Mouse (Mus musculus) common myeloid progenitor, adult 5-6 weeks (primary cell): Measurements from ENCODE around the gene Mavs. TPM values are rescaled to one million over a fixed set of nuclear protein-coding genes. Genes with fewer than 3 reads are reported as not detected.
"Not testable (repeated sequence)": the region's sequence is repeated elsewhere in the genome, so short reads cannot be mapped to it uniquely, and the experiment has no call there.

Source experiments
- ATAC-seq: replicated peaks from 2 replicates; pipeline ENCODE4 v1.8.0; 2016; ENCODE audit warnings: low read depth, mild to moderate bottlenecking, moderate TSS enrichment, inconsistent platforms; ENCODE audit not compliant: poor library complexity, severe bottlenecking
- total RNA-seq: library from RNA; stranded (forward); fragments of 200-1000, 187-1606 nt; gene quantifications from 2 replicates; pipeline ENCODE4 v1.2.3, GENCODE M21; 2017

Mavs gene
- total RNA-seq, 1 experiment from 2014 or later, result 15.8 TPM

- ATAC-seq, result peak; percentile 85
These were observed 23.7 kb upstream of the Mavs start for GRCm38 (mm10) chr2:131209969-131210792.

GRCm38 (mm10) chr2:131211026-131211615, 22.7 kb upstream of the Mavs start:
- no peak for ATAC-seq

GRCm38 (mm10) chr2:131213773-131214172, 20.1 kb upstream of the Mavs start:
- no peak for ATAC-seq

GRCm38 (mm10) chr2:131215941-131216858, 17.7 kb upstream of the Mavs start:
- no peak for ATAC-seq

- ATAC-seq, result no peak
These were observed 13.8 kb upstream of the Mavs start for GRCm38 (mm10) chr2:131220030-131220429.

- no peak for ATAC-seq
These were observed 11.9 kb upstream of the Mavs start for GRCm38 (mm10) chr2:131221853-131222515.

- peak; percentile 53 for ATAC-seq
These were observed 11.3 kb upstream of the Mavs start for GRCm38 (mm10) chr2:131222562-131222961.

- ATAC-seq, result peak; percentile 71; the same call in 1 of the 2 replicates
These were observed 10.3 kb upstream of the Mavs start for GRCm38 (mm10) chr2:131223569-131223968.

- no peak for ATAC-seq
These were observed 8.7 kb upstream of the Mavs start for GRCm38 (mm10) chr2:131225178-131225577.

GRCm38 (mm10) chr2:131226669-131227068, 7.2 kb upstream of the Mavs start:
- ATAC-seq, result not testable (repeated sequence)

- no peak for ATAC-seq
These were observed 6.6 kb upstream of the Mavs start for GRCm38 (mm10) chr2:131227243-131227642.

- peak; percentile 12; the same call in 1 of the 2 replicates for ATAC-seq
These were observed 1.3 kb upstream of the Mavs start for GRCm38 (mm10) chr2:131232558-131232957.

GRCm38 (mm10) chr2:131234127-131234650, 326 bp downstream of the Mavs start:
- ATAC-seq, result peak; percentile 10; the same call in 1 of the 2 replicates

- ATAC-seq, result peak; percentile 33
These were observed 1.2 kb downstream of the Mavs start for GRCm38 (mm10) chr2:131234970-131235635.

GRCm38 (mm10) chr2:131242180-131242579, 8.3 kb downstream of the Mavs start:
- ATAC-seq, result no peak

- ATAC-seq, result peak; percentile 82
These were observed 9.1 kb downstream of the Mavs start for GRCm38 (mm10) chr2:131242929-131243328.

GRCm38 (mm10) chr2:131253681-131254328, 19.9 kb downstream of the Mavs start:
- ATAC-seq, result peak; percentile 95

GRCm38 (mm10) chr2:131254329-131254713, 20.5 kb downstream of the Mavs start:
- no peak for ATAC-seq

GRCm38 (mm10) chr2:131255738-131256137, 21.9 kb downstream of the Mavs start:
- ATAC-seq, result 0 out of 2 replicates have a peak, but pooled peaks have one; percentile 14
